ENCODE assay signal across 21 mouse cellular contexts in genomic region chr2:84948252-84948651, GRCm38 (mm10). TPM values are rescaled to one million over a fixed set of nuclear protein-coding genes. Genes with fewer than 3 reads are reported as not detected.
"Had no signal": no experiment of that assay in that cellular context is flagged by ENCODE, and none has a peak within 500 bp of the region (broad histone marks: within the 10 kb centered on the region; RNA-seq: fewer than 3 reads in every experiment).

No protein-coding gene starts in this region.

- H3K4me2 ChIP-seq: lung, embryonic 14.5 days; midbrain, embryonic 12.5 days; neural tube, embryonic 13.5 days; neural tube, embryonic 15.5 days; stomach, embryonic 15.5 days had no signal

- H3K9me3 ChIP-seq: midbrain, embryonic 10.5 days; midbrain, embryonic 12.5 days; neural tube, embryonic 13.5 days; neural tube, embryonic 15.5 days; stomach, embryonic 15.5 days had no signal

- H3K27me3 ChIP-seq: midbrain, embryonic 12.5 days; neural tube, embryonic 13.5 days; neural tube, embryonic 15.5 days; stomach, embryonic 15.5 days had no signal

- H3K9ac ChIP-seq: lung, embryonic 14.5 days; midbrain, embryonic 12.5 days; neural tube, embryonic 13.5 days; neural tube, embryonic 15.5 days; stomach, embryonic 15.5 days had no signal

- DNase-seq: lung, embryonic 14.5 days; lung, postnatal 10 days; lung, postnatal 4 days; midbrain, embryonic 14.5 days; right cerebral cortex, postnatal 14 days; thymus, adult 2 months; thymus, postnatal 25 days; thymus, postnatal 4 days had no signal

- H3K4me3 ChIP-seq: midbrain, embryonic 10.5 days; midbrain, embryonic 12.5 days; myocyte; neural tube, embryonic 13.5 days; neural tube, embryonic 15.5 days; stomach, embryonic 15.5 days had no signal

- H3K4me1 ChIP-seq: midbrain, embryonic 10.5 days; midbrain, embryonic 12.5 days; neural tube, embryonic 13.5 days; neural tube, embryonic 15.5 days; stomach, embryonic 15.5 days had no signal

- ATAC-seq: midbrain, embryonic 16.5 days had no signal

- H3K27ac ChIP-seq: midbrain, embryonic 10.5 days; midbrain, embryonic 12.5 days; neural tube, embryonic 13.5 days; neural tube, embryonic 15.5 days; stomach, embryonic 15.5 days; stomach, postnatal 0 days had no signal

- H3K36me3 ChIP-seq: midbrain, embryonic 12.5 days; neural tube, embryonic 13.5 days; neural tube, embryonic 15.5 days had no signal

RNA-seq across cellular contexts. Expression of gene Prg2, which starts 32.0 kb away (rescaled TPM):
- polyA plus RNA-seq: lung, embryonic 14.5 days; lung, embryonic 16.5 days; midbrain, embryonic 10.5 days; midbrain, embryonic 12.5 days; midbrain, embryonic 14.5 days; midbrain, embryonic 16.5 days; myocyte; neural tube, embryonic 11.5 days; testis, adult 2 months had no signal

RNA-seq across cellular contexts. Expression of gene Prg3, which starts 39.8 kb away (rescaled TPM):
- total RNA-seq: megakaryocyte-erythroid progenitor cell, adult 5-6 weeks had no signal
- polyA plus RNA-seq: lung, embryonic 14.5 days; lung, embryonic 16.5 days; midbrain, embryonic 10.5 days; midbrain, embryonic 12.5 days; midbrain, embryonic 14.5 days; midbrain, embryonic 16.5 days; myocyte; neural tube, embryonic 11.5 days; neural tube, embryonic 13.5 days; neural tube, embryonic 15.5 days; stomach, postnatal 0 days; testis, adult 2 months; urinary bladder, adult 2 months had no signal
